Mouse (Mus musculus): ENCODE measurements around the gene Cyb5rl.

DNA sequence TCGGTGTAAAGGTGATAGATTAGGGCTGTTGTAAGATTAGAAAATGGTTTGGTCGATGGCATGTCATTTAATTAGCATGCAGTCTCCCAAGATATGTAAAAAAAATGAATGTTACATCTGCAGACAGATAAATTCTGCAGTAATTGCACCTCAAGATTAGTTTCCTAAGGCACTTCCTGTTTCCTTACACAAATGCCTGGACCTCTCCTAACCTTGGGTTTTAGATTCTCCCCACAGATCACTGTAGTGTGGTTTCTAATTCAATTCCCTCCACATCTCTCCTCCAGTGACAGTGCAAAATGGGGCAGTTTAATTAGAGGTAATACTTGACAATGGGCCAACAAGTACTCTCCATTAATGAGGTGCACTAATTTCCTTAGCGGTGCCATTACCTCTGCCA is 3.6 kb upstream of the Cyb5rl start:
- no peak for TF ChIP-seq POLR2A (IDR thresholded peaks at IDR 0.05; ENCODE audit: borderline replicate concordance, low read depth, low read length)
- TF ChIP-seq CTCF (IDR thresholded peaks at IDR 0.05; ENCODE audit: low read depth, low read length): no peak
